Mouse (Mus musculus) heart, embryonic 13.5 days (tissue): ENCODE results near the gene Manbal. TPM values are rescaled to one million over a fixed set of nuclear protein-coding genes. Genes with fewer than 3 reads are reported as not detected.

ENCODE experiments used
- ATAC-seq: fragments of 200-750 bp; cut with Nextera tagmentation; 2 replicates; pipeline ENCODE4 v1.8.0; 2017; ENCODE audit warnings: moderate TSS enrichment; ENCODE audit not compliant: insufficient number of reproducible peaks, low FRiP score, low TSS enrichment; ENCODE audit errors: extremely low read depth
- H3K27ac ChIP-seq: fragments of 300-500 bp; sonication (generic); replicated peaks from 2 replicates; pipeline ENCODE4 v1.5.1; 2015; ENCODE audit warnings: moderate library complexity, mild to moderate bottlenecking, inconsistent platforms
- H3K27me3 ChIP-seq: fragments of 300-500 bp; sonication (generic); replicated peaks from 2 replicates; pipeline ENCODE4 v1.6.1; 2015; ENCODE audit warnings: mild to moderate bottlenecking, inconsistent platforms
- H3K36me3 ChIP-seq: fragments of 300-500 bp; sonication (generic); 2 replicates; pipeline ENCODE4 v1.6.1; 2015; ENCODE audit warnings: mild to moderate bottlenecking, inconsistent platforms
- H3K4me1 ChIP-seq: fragments of 300-500 bp; sonication (generic); 2 replicates; pipeline ENCODE4 v1.6.1; 2015; ENCODE audit warnings: inconsistent platforms
- H3K4me2 ChIP-seq: fragments of 300-500 bp; sonication (generic); 2 replicates; pipeline ENCODE4 v1.6.1; 2015; ENCODE audit warnings: inconsistent platforms, mild to moderate bottlenecking, moderate library complexity
- H3K4me3 ChIP-seq: fragments of 300-500 bp; sonication (generic); 2 replicates; pipeline ENCODE4 v1.5.1; 2015; ENCODE audit warnings: moderate library complexity, mild to moderate bottlenecking, inconsistent platforms
- H3K9ac ChIP-seq: fragments of 300-500 bp; sonication (generic); 2 replicates; pipeline ENCODE4 v1.6.1; 2015; ENCODE audit warnings: inconsistent platforms, mild to moderate bottlenecking, moderate library complexity
- H3K9me3 ChIP-seq: fragments of 300-500 bp; sonication (generic); 2 replicates; pipeline ENCODE4 v1.6.1; 2016; ENCODE audit warnings: inconsistent platforms
- WGBS: fragments of 180-500 bp; shearing (Covaris S2); methylation state at CpG from one replicate; pipeline ENCODE4 v1.1.7; 2015; ENCODE audit warnings: mixed read lengths; 5-methylcytosine and 5-hydroxymethylcytosine counted together
- polyA plus RNA-seq: library from polyadenylated mRNA; unstranded; fragments of >200 nt; fragmentation: Nextera tagmentation; extraction: Ambion mirVana; gene quantifications from 2 replicates; pipeline ENCODE4 v1.2.1, GENCODE M21; 2015

Gene Manbal
- polyA plus RNA-seq, 1 experiment from 2014 or later = 65.4 TPM

- WGBS = 56% methylated on average over 6 of the region's 6 CpGs
- Histone ChIP-seq H3K27me3 (no peaks in the 10 kb centered on the region), H3K9me3 (no peaks in the 10 kb centered on the region), H3K9ac (no peak overlapping the region), H3K4me3 (no peak overlapping the region), H3K4me2 (no peak overlapping the region), H3K36me3 (no peaks in the 10 kb centered on the region), H3K4me1 (peaks cover 14% of the 10 kb centered on the region), H3K27ac (no peak overlapping the region)
- ATAC-seq = no peak
Measured at GRCm38 (mm10) chr2:157417229-157417628, 49.8 kb downstream of the Manbal start.

- Histone ChIP-seq H3K4me3 (no peak within 1 kb of the TSS), H3K4me1 (peaks cover 24% of the 10 kb centered on the region), H3K4me2 (peak within 1 kb of the TSS; percentile 11; the same call in 1 of the 2 replicates), H3K9ac (peak within 1 kb of the TSS; percentile 47), H3K27me3 (no peaks in the 10 kb centered on the region), H3K9me3 (no peaks in the 10 kb centered on the region), H3K27ac (no peak within 1 kb of the TSS), H3K36me3 (no peaks in the 10 kb centered on the region)
- ATAC-seq = no peak
- 19% methylated on average over 13 of the region's 13 CpGs for WGBS
Measured at GRCm38 (mm10) chr2:157418206-157418605, 50.8 kb downstream of the Manbal start, which contains the start of gene Src. Gene Src (plus strand): TSS chr2:157418444.

GRCm38 (mm10) chr2:157418609-157419071 lies 51.2 kb downstream of the Manbal start:
- Histone ChIP-seq H3K9ac (peak overlapping the region; percentile 47; the same call in 1 of the 2 replicates), H3K4me1 (peaks cover 28% of the 10 kb centered on the region), H3K4me2 (peak overlapping the region; percentile 11; the same call in 1 of the 2 replicates), H3K9me3 (no peaks in the 10 kb centered on the region), H3K4me3 (no peak overlapping the region), H3K27me3 (no peaks in the 10 kb centered on the region), H3K27ac (no peak overlapping the region), H3K36me3 (no peaks in the 10 kb centered on the region)
- 5% methylated on average over 7 of the region's 7 CpGs for WGBS
- no peak for ATAC-seq

GRCm38 (mm10) chr2:157419506-157419905 lies 52.1 kb downstream of the Manbal start:
- H3K27ac ChIP-seq = no peak overlapping the region
- no peak overlapping the region for H3K4me2 ChIP-seq
- no peak overlapping the region for H3K9ac ChIP-seq
- peaks cover 30% of the 10 kb centered on the region for H3K4me1 ChIP-seq
- no peaks in the 10 kb centered on the region for H3K36me3 ChIP-seq
- H3K27me3 ChIP-seq = no peaks in the 10 kb centered on the region
- H3K9me3 ChIP-seq = no peaks in the 10 kb centered on the region
- H3K4me3 ChIP-seq = no peak overlapping the region
- ATAC-seq = no peak

GRCm38 (mm10) chr2:157420404-157420803 lies 53.0 kb downstream of the Manbal start:
- no peak overlapping the region for H3K4me2 ChIP-seq
- no peaks in the 10 kb centered on the region for H3K27me3 ChIP-seq
- H3K27ac ChIP-seq = no peak overlapping the region
- H3K9me3 ChIP-seq = no peaks in the 10 kb centered on the region
- peaks cover 37% of the 10 kb centered on the region for H3K4me1 ChIP-seq
- no peak for ATAC-seq
- no peak overlapping the region for H3K4me3 ChIP-seq
- WGBS = 77% methylated on average over 4 of the region's 4 CpGs
- no peaks in the 10 kb centered on the region for H3K36me3 ChIP-seq
- no peak overlapping the region for H3K9ac ChIP-seq

GRCm38 (mm10) chr2:157422062-157422655 lies 54.8 kb downstream of the Manbal start:
- Histone ChIP-seq H3K27me3 (no peaks in the 10 kb centered on the region), H3K4me3 (no peak overlapping the region), H3K36me3 (no peaks in the 10 kb centered on the region), H3K4me2 (no peak overlapping the region), H3K27ac (peak overlapping the region; percentile 78), H3K9ac (no peak overlapping the region), H3K9me3 (no peaks in the 10 kb centered on the region), H3K4me1 (peaks cover 55% of the 10 kb centered on the region)
- no peak for ATAC-seq
- WGBS = 69% methylated on average over 11 of the region's 11 CpGs

- H3K4me1 ChIP-seq = peaks cover 60% of the 10 kb centered on the region
- peak overlapping the region; percentile 78 for H3K27ac ChIP-seq
- H3K9ac ChIP-seq = peak overlapping the region; percentile 99
- no peaks in the 10 kb centered on the region for H3K9me3 ChIP-seq
- 47% methylated on average over 11 of the region's 11 CpGs for WGBS
- peak overlapping the region; percentile 85 for H3K4me2 ChIP-seq
- H3K27me3 ChIP-seq = no peaks in the 10 kb centered on the region
- peak overlapping the region; percentile 80 for H3K4me3 ChIP-seq
- ATAC-seq = no peak
- no peaks in the 10 kb centered on the region for H3K36me3 ChIP-seq
Measured at GRCm38 (mm10) chr2:157422854-157423705, 55.7 kb downstream of the Manbal start.

- Histone ChIP-seq H3K4me2 (peak overlapping the region; percentile 85), H3K27ac (peak overlapping the region; percentile 78), H3K9me3 (no peaks in the 10 kb centered on the region), H3K36me3 (peaks cover 5% of the 10 kb centered on the region; the same call in 1 of the 2 replicates), H3K27me3 (no peaks in the 10 kb centered on the region), H3K4me1 (peaks cover 60% of the 10 kb centered on the region), H3K9ac (peak overlapping the region; percentile 99), H3K4me3 (peak overlapping the region; percentile 80)
- 17% methylated on average over 12 of the region's 21 CpGs for WGBS
- ATAC-seq = no peak
Measured at GRCm38 (mm10) chr2:157423706-157424125, 56.3 kb downstream of the Manbal start.

- Histone ChIP-seq H3K4me2 (peak overlapping the region; percentile 85), H3K36me3 (peaks cover 5% of the 10 kb centered on the region; the same call in 1 of the 2 replicates), H3K4me3 (peak overlapping the region; percentile 80), H3K27ac (peak overlapping the region; percentile 78), H3K9ac (peak overlapping the region; percentile 99), H3K27me3 (no peaks in the 10 kb centered on the region), H3K4me1 (peaks cover 62% of the 10 kb centered on the region), H3K9me3 (no peaks in the 10 kb centered on the region)
- WGBS = 2% methylated on average over 56 of the region's 98 CpGs
- ATAC-seq = no peak
Measured at GRCm38 (mm10) chr2:157424126-157424903, 56.9 kb downstream of the Manbal start.

- peak overlapping the region; percentile 80 for H3K4me3 ChIP-seq
- WGBS = 67% methylated on average over 16 of the region's 16 CpGs
- H3K4me2 ChIP-seq = peak overlapping the region; percentile 85
- H3K9ac ChIP-seq = peak overlapping the region; percentile 99
- H3K36me3 ChIP-seq = peaks cover 5% of the 10 kb centered on the region; the same call in 1 of the 2 replicates
- ATAC-seq = no peak
- no peaks in the 10 kb centered on the region for H3K27me3 ChIP-seq
- no peaks in the 10 kb centered on the region for H3K9me3 ChIP-seq
- H3K4me1 ChIP-seq = peaks cover 67% of the 10 kb centered on the region
- peak overlapping the region; percentile 78; the same call in 1 of the 2 replicates for H3K27ac ChIP-seq
Measured at GRCm38 (mm10) chr2:157424904-157425642, 57.7 kb downstream of the Manbal start.
